Mouse (Mus musculus): ENCODE data around the gene Cmtr2. TPM values are rescaled to one million over a fixed set of nuclear protein-coding genes. Genes with fewer than 3 reads are reported as not detected.

Cmtr2 gene
- total RNA-seq, 2 experiments from 2014 or later = 6.1 to 6.7 TPM

DNA sequence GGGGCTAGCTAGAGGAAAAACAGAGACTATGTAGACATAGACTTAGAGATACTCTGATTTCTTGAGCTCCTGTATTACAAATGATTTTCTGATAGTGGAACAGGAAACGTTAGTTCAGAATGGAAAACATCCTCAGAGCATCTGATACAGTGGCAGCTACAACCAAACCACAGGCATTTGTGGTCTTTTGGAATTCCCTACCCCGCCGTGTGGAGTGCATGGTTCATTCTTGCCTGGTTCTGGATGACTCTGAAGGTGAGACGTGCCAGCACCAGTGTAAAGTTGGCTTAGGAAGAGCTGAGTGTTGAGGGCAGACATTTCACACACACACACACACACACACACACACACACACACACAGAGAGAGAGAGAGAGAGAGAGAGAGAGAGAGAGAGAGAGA, 38.5 kb downstream of the Cmtr2 start:
- DNase-seq (ENCODE audit: low spot score in 2 of 2) = no peak

DNA sequence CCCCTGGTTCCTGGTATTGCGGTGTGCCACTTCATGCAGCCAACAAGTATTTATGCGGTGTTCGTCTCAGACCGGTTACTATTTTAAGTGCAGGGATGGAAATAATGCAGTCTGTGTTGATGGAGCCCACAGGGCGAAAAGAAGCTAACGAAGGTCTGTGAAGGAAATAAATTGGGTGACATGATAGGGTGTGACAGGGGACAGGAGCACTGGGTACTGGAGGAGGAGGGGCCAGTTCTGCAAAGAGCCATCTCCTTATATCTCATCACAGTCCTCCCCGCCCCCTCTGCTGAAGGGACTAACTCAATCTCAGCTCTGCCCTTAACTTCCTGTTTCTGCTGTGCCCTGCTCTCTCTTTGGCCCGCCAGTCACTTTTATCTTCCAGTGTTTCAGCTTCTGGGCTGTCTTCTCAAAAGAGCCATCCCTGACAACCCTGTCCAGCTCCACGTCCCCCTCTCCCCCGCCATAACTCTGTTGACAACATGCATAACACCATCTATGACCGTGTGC, 50.4 kb downstream of the Cmtr2 start:
- no peak for DNase-seq (ENCODE audit: low spot score in 2 of 2)

DNA sequence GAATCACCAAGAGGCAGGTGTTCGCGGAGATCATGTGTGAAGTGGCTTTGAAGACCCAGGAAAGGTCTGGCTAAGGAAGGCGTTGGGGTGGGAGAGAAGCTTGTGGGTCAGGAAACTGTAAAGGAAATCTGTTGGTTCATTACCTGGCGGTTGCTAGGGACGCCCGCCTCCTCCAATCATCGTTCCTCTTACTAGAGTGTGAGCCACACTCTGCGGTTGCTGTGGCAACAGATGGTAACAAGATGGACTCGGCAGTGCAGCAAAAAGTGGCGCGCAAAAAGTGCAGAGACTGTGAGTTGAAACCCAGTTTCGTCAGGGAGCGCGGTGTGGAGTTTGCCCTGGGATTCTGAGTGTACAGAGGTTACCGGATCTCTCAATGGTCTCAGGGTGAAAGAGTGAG, 51.3 kb downstream of the Cmtr2 start, which contains the start of gene Hydin:
Gene Hydin, plus strand, starts transcription at position 237 of the 400 bp plus-strand sequence.
- peak; percentile 86 for DNase-seq (ENCODE audit: low spot score in 2 of 2)

DNA sequence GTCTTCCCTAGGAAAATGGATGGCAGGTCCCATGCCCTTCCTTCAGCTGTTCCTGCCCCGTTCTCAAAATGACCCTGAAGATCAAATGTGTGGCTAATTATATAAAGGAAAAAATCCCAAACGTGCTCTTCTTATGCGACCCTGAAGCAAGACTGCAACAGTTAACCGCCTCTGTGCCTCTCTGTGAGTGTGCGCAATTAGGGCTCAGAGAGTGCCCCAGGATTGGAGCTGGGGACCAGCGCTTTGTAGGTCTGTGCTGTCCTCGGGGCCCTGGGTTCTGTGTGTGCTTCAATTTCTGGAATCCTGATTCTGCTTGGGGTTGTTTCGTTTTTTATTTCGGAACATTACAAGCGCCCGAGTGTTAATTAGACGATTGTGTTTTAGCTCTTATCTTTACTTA, 51.8 kb downstream of the Cmtr2 start:
- DNase-seq (ENCODE audit: low spot score in 2 of 2) = no peak

DNA sequence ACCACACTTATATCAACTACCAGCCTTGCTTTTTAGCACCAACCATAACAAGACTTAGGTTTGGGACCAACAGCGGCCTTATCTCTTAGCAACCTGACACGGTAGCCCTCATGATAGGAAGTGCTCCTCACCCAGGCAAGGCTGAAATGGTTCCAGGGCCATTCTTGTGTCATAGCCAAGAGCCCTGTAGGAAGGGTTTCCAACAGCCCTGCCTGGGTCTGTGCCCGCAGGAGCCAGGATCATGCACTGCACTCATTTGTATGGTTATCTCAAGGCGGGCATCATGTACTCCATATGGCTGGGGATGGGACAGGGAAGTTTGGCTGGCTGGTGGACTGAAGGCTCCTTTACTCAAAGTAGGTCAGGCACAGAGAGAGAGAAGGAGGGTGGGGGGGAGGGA, 55.2 kb downstream of the Cmtr2 start:
- DNase-seq (ENCODE audit: low spot score in 2 of 2) = no peak

DNA sequence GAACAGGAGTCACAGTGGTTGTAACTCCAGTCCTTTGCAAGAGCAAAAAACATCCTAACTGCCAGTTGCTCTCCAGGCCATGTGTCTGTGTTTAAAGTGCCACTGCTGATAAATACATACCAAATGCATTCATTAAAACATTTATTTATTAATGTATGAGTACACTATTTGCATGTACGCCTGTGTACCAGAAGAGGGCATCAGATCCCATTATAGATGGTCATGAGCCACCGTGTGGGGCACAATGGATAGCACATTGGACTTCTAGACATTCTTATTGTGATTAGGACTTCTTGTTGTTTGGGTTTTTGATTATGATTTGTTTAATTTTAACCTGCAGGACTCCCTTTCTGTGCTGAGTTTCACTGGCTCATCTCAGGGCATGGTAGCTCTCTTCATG, 57.9 kb downstream of the Cmtr2 start:
- DNase-seq (ENCODE audit: low spot score in 2 of 2) = no peak

Other genes with a start within 250 kb of the Cmtr2 start
- gene Tat, start 225.2 kb upstream of the Cmtr2 start, total RNA-seq (2021) = not detected
- gene Chst4, start 175.9 kb upstream of the Cmtr2 start, total RNA-seq (2021) = not detected
- gene Zfp612, start 135.9 kb upstream of the Cmtr2 start, total RNA-seq (2021) = 10 to 100 TPM; 18.3 to 19.6 TPM
- gene Gm21964, start 114.5 kb upstream of the Cmtr2 start, total RNA-seq (2021) = not detected
- not detected for gene Gm17720, start 112.9 kb upstream of the Cmtr2 start, total RNA-seq (2021)
- 100 to 1,000 TPM; 106 to 116 TPM for gene Calb2, start 47.5 kb upstream of the Cmtr2 start, total RNA-seq (2021)
- gene Hydin, start 51.3 kb downstream of the Cmtr2 start, total RNA-seq (2021) = 1 to 10 TPM; 1.0 to 1.4 TPM

Measured in layer of hippocampus, postnatal 10 days (tissue).